Mouse (Mus musculus) heart, adult 2 months (tissue): ENCODE data around the gene Slc6a13.

ENCODE experiments used
- CTCF ChIP-seq: fragments of 200-600 bp; IDR thresholded peaks from 2 replicates; pipeline ENCODE4 v1.8.1; 2022; ENCODE audit warnings: antibody characterized with exemption, mild to moderate bottlenecking, moderate library complexity
- POLR2A ChIP-seq: fragments of 200-500 bp; IDR thresholded peaks from 2 replicates; pipeline ENCODE4 v1.6.1; 2011; ENCODE audit warnings: mild to moderate bottlenecking, low read depth, low read length, control low read depth; ENCODE audit not compliant: insufficient read depth

DNA sequence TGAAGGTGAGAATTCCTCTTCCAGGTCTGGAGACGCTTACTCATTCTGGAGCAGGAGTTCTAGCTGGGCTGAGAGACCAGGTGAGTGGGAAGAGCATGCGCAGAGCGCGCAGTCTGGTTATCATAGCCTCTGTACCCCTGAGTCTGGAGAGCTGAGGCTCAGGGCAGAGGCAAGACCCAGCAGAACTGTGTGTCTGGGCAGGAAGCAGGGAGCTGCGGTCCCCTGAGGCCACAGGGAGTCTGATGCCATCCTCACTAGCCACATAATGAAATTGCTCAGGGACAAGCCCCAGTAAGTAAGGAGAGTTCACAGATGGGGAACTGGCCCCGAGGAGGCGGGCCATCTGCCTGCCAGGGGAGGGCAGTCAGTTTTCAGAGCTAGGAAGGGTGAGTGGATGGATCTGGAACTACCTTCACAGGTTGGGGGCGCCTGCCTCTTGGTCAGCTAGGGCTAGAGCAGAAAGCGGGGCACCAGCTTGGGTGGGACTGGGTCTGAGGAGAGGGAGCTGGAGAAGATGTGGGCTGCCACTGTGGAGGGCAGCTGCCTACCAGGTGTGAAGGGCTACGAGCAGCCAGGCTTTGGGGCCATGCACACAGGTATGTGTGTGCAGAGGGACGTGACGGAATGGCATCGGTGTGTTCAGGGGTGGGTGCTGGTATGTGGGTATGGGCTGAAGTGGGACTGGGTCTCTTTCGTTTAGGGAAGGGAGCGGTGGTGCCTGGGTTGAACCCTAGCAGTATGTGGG is 43.2 kb downstream of the Slc6a13 start, which contains the start of gene Slc6a12:
- no peak for TF ChIP-seq POLR2A
- TF ChIP-seq CTCF = no peak
